Mouse (Mus musculus): ENCODE measurements around the gene Fras1.

DNA sequence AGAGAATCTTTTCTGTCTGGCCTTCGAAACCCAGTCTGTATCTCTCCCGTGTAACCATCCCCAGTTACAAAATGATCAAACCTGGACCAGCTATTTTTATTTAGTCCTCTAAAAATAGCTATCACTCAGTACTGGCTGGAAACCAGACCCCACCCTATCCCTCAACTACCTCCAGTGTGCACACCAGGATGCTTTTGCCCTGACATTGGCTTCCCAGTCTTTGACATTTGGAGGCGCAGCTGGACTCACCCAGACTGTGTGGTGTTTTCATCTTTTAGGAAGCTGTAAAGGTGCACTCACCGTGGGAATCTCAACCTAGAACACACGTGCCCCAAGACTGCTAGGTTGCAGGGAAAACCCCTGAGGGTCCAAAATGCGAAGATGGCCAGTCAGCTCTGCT lies 649 bp upstream of the Fras1 start:
- TF ChIP-seq POLR2A (IDR thresholded peaks at IDR 0.05; ENCODE audit: extremely low read depth, insufficient read depth, low read length) (no peak), CTCF (IDR thresholded peaks at IDR 0.05; ENCODE audit: low read depth, low read length) (no peak)
